Mouse (Mus musculus) C2C12 (cell line): ENCODE measurements around the gene Dapk1.

Experiments
- CTCF ChIP-seq: IDR thresholded peaks from one replicate; pipeline ENCODE4 v1.5.1; 2011; ENCODE audit not compliant: control insufficient read depth, insufficient read depth, insufficient read length
- MAX ChIP-seq: IDR thresholded peaks from one replicate; pipeline ENCODE4 v1.6.1; 2011; ENCODE audit warnings: mild to moderate bottlenecking, control low read depth
- MYOD1 ChIP-seq: IDR thresholded peaks from one replicate; pipeline ENCODE4 v1.6.1; 2011; ENCODE audit warnings: low read depth; ENCODE audit not compliant: control insufficient read depth, insufficient read length

GRCm38 (mm10) chr13:60664816-60665215 lies 63.1 kb downstream of the Dapk1 start:
- TF ChIP-seq CTCF (no peak), MYOD1 (no peak), MAX (no peak)
